Mouse (Mus musculus) heart, embryonic 14.5 days (tissue): ENCODE data around the gene Fam8a1. TPM values are rescaled to one million over a fixed set of nuclear protein-coding genes. Genes with fewer than 3 reads are reported as not detected.

Experiments
- ATAC-seq: fragments of 200-750 bp; cut with Nextera tagmentation; 2 replicates; pipeline ENCODE4 v1.8.0; 2017; ENCODE audit warnings: low read depth, moderate TSS enrichment; ENCODE audit not compliant: insufficient number of reproducible peaks, insufficient read depth, low FRiP score
- H3K27ac ChIP-seq, 2 experiments: fragments of 200-500 bp in 1 of 2; fragments of 300-500 bp in 1 of 2; sonication (generic) in 1 of 2; replicated peaks in 1 of 2; 2 replicates each; pipeline ENCODE4 v1.5.1; 2012 to 2014; ENCODE audit warnings: low read depth in 2 of 2, low read length in 2 of 2, control low read depth in 1 of 2, mild to moderate bottlenecking in 1 of 2, mixed read lengths in 1 of 2; ENCODE audit not compliant: control insufficient read depth in 1 of 2, insufficient read depth in 1 of 2
- H3K27me3 ChIP-seq: fragments of 300-500 bp; sonication (generic); 2 replicates; pipeline ENCODE4 v1.6.1; 2014; ENCODE audit warnings: mild to moderate bottlenecking, low read length, control low read depth; ENCODE audit not compliant: control insufficient read depth, insufficient read depth
- H3K36me3 ChIP-seq: fragments of 300-500 bp; sonication (generic); 2 replicates; pipeline ENCODE4 v1.6.1; 2014; ENCODE audit warnings: mild to moderate bottlenecking, control low read depth, low read length, mixed read lengths; ENCODE audit not compliant: control insufficient read depth, insufficient read depth
- H3K4me1 ChIP-seq, 2 experiments: fragments of 200-500 bp in 1 of 2; fragments of 300-500 bp in 1 of 2; sonication (generic) in 1 of 2; 2 replicates each; pipeline ENCODE4 v1.6.1; 2012 to 2014; ENCODE audit warnings: low read length in 2 of 2, control low read depth in 1 of 2, mixed read lengths in 1 of 2; ENCODE audit not compliant: control insufficient read depth in 2 of 2, insufficient read depth in 2 of 2
- H3K4me2 ChIP-seq: fragments of 300-500 bp; sonication (generic); 2 replicates; pipeline ENCODE4 v1.6.1; 2014; ENCODE audit warnings: mild to moderate bottlenecking, low read length
- H3K4me3 ChIP-seq, 2 experiments: fragments of 200-500 bp in 1 of 2; fragments of 300-500 bp in 1 of 2; sonication (generic) in 1 of 2; 2 replicates each; pipeline ENCODE4 v1.5.1; 2012 to 2014; ENCODE audit warnings: low read length in 2 of 2, mild to moderate bottlenecking in 2 of 2, control low read depth in 1 of 2, low read depth in 1 of 2, moderate library complexity in 1 of 2; ENCODE audit not compliant: control insufficient read depth in 1 of 2, insufficient read depth in 1 of 2
- H3K9ac ChIP-seq: fragments of 300-500 bp; sonication (generic); 2 replicates; pipeline ENCODE4 v1.6.1; 2014; ENCODE audit warnings: mild to moderate bottlenecking, low read length
- H3K9me3 ChIP-seq: fragments of 300-500 bp; sonication (generic); 2 replicates; pipeline ENCODE4 v1.6.1; 2016; ENCODE audit warnings: low read length, control low read depth; ENCODE audit not compliant: control insufficient read depth
- WGBS: fragments of 180-500 bp; shearing (Covaris S2); extraction: QIAGEN DNeasy Blood & Tissue Kit; methylation state at CpG from one replicate; pipeline ENCODE4 v1.1.7; 2014; 5-methylcytosine and 5-hydroxymethylcytosine counted together
- polyA plus RNA-seq: library from polyadenylated mRNA; unstranded; fragments of >200 nt; fragmentation: Nextera tagmentation; extraction: Ambion mirVana; gene quantifications from 2 replicates; pipeline ENCODE4 v1.2.1, GENCODE M21; 2014

Gene Fam8a1
- polyA plus RNA-seq, 1 experiment from 2014 or later = 11.6 TPM

DNA sequence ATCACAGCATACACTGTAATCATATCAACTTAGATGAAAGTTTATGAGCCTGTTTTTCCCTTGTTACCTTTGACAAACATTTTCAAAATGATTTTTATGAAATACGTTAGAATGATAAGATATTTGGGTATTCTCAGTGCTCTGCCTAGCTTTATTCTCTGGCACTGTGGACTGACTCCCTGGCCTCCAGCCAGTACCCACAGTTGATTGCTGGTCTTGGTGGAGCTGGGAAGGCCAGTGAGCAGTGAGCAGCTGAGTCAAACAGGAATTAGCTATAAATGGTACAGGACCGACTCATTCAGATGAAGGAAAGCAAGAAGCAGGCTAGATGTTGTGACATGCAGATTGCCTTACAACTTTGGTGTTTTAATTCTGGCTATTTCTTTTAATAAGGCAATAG, 5.3 kb downstream of the Fam8a1 start:
- H3K4me2 ChIP-seq = no peak overlapping the region
- H3K27ac ChIP-seq = no peak overlapping the region
- peaks cover 3 to 8% of the 10 kb centered on the region in 2 experiments; a peak in 3 of 4 replicates for H3K4me1 ChIP-seq
- peaks cover 73% of the 10 kb centered on the region for H3K36me3 ChIP-seq
- no peaks in the 10 kb centered on the region for H3K27me3 ChIP-seq
- no peak for ATAC-seq
- H3K9ac ChIP-seq = no peak overlapping the region
- H3K9me3 ChIP-seq = no peaks in the 10 kb centered on the region
- H3K4me3 ChIP-seq = no peak overlapping the region
- 58% methylated on average over 2 of the region's 2 CpGs for WGBS

DNA sequence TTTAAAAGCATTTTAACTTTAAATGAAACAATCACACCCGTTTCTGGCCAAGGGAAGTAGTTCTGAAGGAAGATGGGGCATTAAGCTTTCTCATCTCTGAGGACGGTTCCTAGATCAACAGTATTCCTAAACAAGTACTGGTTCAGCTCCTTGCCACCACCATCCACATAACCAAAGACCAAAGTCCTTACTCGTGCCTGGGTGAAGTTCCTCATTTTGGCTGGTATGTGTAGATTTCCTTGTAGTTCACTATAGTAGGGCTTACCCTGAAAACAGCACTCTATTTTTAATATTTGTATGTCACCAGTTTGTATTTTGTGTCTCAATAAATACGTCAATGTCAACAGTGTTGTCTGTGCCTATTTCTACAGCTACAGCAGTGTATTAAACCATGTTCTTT, 8.4 kb downstream of the Fam8a1 start:
- Histone ChIP-seq H3K9ac (no peak overlapping the region), H3K4me1 (no peaks in the 10 kb centered on the region), H3K36me3 (peaks cover 83% of the 10 kb centered on the region), H3K9me3 (no peaks in the 10 kb centered on the region), H3K4me3 (no peak overlapping the region), H3K4me2 (no peak overlapping the region), H3K27me3 (no peaks in the 10 kb centered on the region), H3K27ac (no peak overlapping the region)
- ATAC-seq = no peak
- 85% methylated on average over 4 of the region's 4 CpGs for WGBS

DNA sequence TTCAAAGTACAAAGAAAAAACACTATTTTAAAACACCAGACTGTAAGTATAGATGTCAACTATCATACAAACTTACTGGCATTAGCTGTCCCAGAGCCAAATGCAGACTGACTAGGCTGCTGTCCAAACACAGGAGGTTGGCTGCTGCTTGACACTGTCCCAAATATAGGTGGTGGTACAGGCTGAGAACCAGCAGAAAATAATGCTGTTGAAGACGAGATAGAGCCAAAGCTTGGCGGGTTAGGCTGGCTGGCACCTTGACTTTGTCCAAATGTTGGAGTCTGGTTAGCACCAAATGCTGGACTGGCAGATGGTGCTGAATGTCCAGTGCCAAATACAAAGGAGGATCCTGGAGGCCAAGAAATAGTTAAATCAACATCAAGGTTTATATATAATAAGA, 13.6 kb downstream of the Fam8a1 start:
- Histone ChIP-seq H3K4me2 (no peak overlapping the region), H3K36me3 (peaks cover 85% of the 10 kb centered on the region), H3K9me3 (no peaks in the 10 kb centered on the region), H3K27me3 (no peaks in the 10 kb centered on the region), H3K4me3 (no peak overlapping the region), H3K4me1 (no peaks in the 10 kb centered on the region), H3K9ac (no peak overlapping the region), H3K27ac (no peak overlapping the region)
- 57% methylated on average over 2 of the region's 2 CpGs for WGBS
- ATAC-seq = no peak

DNA sequence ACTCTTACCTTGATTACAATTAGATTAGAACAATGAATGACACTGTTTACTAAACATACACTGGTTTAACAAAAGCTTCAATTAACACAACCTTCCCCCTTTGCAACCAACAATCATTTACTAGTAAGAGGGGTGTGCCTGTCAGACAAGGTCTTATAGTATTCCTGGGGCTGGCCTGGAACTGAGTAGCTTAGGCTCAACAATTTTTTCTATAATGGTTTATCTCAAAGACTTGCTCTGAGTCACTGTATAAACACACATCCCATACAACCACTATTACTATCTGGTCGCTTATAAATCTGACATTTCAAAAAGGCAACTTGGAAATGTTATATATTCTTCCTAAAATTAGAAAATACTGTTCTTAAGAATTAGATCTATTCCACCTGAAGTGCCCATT, 14.0 kb downstream of the Fam8a1 start:
- no peak overlapping the region for H3K4me3 ChIP-seq
- H3K9me3 ChIP-seq = no peaks in the 10 kb centered on the region
- no peaks in the 10 kb centered on the region for H3K27me3 ChIP-seq
- no peak overlapping the region for H3K9ac ChIP-seq
- H3K4me1 ChIP-seq = no peaks in the 10 kb centered on the region
- no peak for ATAC-seq
- H3K36me3 ChIP-seq = peaks cover 85% of the 10 kb centered on the region
- H3K4me2 ChIP-seq = no peak overlapping the region
- 86% methylated on average over 1 of the region's 1 CpGs for WGBS
- H3K27ac ChIP-seq = no peak overlapping the region

DNA sequence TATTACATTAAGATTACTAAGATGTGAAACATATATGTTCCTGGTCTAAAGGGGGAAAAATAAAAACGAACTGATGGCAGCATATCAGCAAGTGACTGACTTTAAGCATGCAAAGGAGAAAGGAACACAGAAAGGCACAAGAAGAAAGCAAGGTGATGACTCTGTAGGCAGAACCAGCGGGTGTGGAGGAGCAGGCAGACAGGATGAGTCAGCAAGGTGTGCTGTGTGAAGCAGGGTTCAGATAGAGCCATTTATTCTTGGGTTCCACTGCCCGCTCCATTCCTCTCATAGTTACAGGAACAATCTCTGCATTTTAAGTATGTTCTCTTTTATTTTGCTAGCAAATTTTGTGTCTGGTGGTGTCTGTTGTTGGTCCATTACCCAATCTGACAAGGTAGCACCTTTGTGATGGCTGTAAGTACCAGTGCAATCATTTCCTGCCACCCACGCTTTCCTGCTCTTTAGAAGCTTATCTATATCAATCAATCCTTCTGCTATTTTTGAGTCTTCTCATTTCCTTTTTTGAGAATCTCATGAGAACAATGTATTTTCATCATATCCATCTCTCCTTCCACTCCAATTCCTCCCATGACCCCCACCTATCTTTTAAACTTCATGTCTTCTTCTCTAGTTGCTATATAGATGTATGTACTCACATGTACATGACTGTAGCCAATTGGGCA, 21.4 kb downstream of the Fam8a1 start:
- no peak for ATAC-seq
- no peak overlapping the region for H3K9ac ChIP-seq
- H3K4me3 ChIP-seq = no peak overlapping the region
- no peaks in the 10 kb centered on the region for H3K9me3 ChIP-seq
- no peak overlapping the region for H3K4me2 ChIP-seq
- no peak overlapping the region for H3K27ac ChIP-seq
- no peaks in the 10 kb centered on the region for H3K4me1 ChIP-seq
- no peaks in the 10 kb centered on the region for H3K27me3 ChIP-seq
- WGBS = 78% methylated on average over 4 of the region's 4 CpGs
- peaks cover 82% of the 10 kb centered on the region for H3K36me3 ChIP-seq

DNA sequence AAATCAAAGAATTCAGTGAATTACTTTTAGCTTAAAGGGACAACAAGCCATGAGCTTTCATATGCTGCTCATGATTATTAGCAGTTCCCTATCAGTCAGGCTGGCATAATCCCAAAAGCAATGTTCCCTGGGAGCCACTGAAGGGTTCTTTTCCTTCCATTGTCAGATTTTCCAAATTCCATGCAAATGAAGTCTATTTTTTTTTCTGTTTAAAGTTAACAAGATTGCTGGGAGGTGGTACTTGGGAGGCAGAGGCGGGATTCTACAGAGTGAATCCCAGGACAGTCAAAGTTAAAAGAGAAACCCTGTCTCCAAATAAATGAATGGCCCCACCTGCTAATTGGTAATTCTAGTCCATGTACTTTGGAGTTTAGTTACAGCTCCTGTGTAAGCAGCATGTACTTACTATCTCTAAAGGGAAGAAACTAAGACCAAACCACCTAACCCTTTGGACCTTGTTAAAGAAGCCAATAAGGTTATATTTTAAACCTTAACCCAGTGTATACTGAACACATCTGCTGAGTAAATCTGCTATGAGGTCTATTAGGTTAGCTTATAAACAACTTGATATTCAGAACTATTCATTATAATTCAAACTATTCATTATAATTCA, 26.1 kb downstream of the Fam8a1 start:
- Histone ChIP-seq H3K27ac (0 out of 4 replicates have a peak overlapping the region, but pooled peaks of 1 of the 2 experiments have one; percentile 14), H3K36me3 (peaks cover 69% of the 10 kb centered on the region), H3K4me1 (no peaks in the 10 kb centered on the region), H3K4me2 (no peak overlapping the region), H3K27me3 (no peaks in the 10 kb centered on the region), H3K4me3 (no peak overlapping the region), H3K9ac (no peak overlapping the region), H3K9me3 (no peaks in the 10 kb centered on the region)
- 70% methylated on average over 1 of the region's 1 CpGs for WGBS
- ATAC-seq = no peak

DNA sequence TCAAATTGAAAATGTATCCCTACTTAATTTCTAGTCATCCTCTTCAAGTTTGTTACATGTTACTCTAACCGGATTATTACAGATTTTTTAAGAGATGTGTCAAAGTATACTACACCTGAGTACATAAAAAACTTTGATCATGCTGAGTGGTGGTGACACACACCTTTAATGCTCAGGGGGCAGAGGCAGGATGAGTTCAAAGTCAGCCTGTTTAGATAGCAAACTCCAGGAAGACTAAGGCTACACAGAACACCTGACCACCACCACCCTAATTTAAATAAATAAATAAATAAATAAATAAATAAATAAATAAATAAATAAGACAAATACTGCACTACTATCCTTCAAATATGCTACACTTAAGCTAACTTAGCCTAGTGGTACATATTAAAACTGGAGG, 26.6 kb downstream of the Fam8a1 start:
- no peaks in the 10 kb centered on the region for H3K9me3 ChIP-seq
- H3K36me3 ChIP-seq = peaks cover 67% of the 10 kb centered on the region
- H3K4me1 ChIP-seq = no peaks in the 10 kb centered on the region
- no peaks in the 10 kb centered on the region for H3K27me3 ChIP-seq
- H3K4me2 ChIP-seq = no peak overlapping the region
- H3K27ac ChIP-seq = no peak overlapping the region
- no peak for ATAC-seq
- H3K9ac ChIP-seq = no peak overlapping the region
- WGBS = 91% methylated on average over 1 of the region's 1 CpGs
- no peak overlapping the region for H3K4me3 ChIP-seq

DNA sequence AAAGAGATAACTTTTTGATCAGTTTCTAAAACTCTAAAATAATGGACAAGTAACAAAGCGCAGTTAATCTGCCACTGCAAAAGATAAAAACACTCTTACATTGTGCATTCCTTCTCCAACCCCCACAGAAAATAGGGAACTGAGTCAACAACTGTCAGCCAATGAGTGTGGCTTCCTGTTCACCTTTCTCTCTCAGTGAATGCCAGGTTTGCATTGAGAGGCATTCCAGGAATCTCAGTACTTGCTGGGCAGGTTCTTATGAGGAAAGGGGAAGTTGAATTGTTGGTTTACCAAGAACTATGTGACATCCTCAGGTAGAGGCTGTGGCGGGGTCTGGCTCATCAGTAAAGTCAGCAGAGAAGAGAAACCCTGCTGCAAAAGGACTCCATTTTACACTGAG, 27.5 kb downstream of the Fam8a1 start:
- Histone ChIP-seq H3K9ac (no peak overlapping the region), H3K4me2 (no peak overlapping the region), H3K27me3 (no peaks in the 10 kb centered on the region), H3K4me3 (no peak overlapping the region), H3K27ac (no peak overlapping the region), H3K9me3 (no peaks in the 10 kb centered on the region), H3K4me1 (no peaks in the 10 kb centered on the region), H3K36me3 (peaks cover 71% of the 10 kb centered on the region)
- 93% methylated on average over 2 of the region's 2 CpGs for WGBS
- no peak for ATAC-seq
